Mouse (Mus musculus): ENCODE data around the gene Gm28729. TPM values are rescaled to one million over a fixed set of nuclear protein-coding genes. Genes with fewer than 3 reads are reported as not detected.
A peak's percentile ranks its signal among the peaks of the same experiment; 100 is the strongest.

Gm28729 gene
- polyA plus RNA-seq, 1 experiment, result 0.18 TPM

DNA sequence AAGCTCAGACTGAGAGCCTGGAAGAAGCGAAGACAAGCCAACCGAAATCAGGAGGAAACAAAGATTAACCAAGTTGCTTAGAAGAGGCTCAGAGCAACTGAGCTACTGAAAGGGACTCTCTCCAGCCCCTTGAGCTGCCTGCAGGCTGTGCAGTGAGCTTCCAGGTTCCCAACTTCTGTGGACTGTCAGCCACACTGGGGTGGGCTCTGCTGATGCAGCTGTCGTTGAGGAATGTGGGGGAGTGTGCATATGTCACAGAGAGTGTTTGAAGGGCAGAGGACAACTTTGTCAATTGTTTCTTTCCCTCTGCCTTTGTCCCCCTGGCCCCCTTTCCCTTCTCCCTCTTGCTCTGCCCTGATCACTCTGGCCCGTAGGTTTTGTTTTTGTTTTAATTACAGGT, 72.1 kb downstream of the Gm28729 start:
- no peak for DNase-seq (ENCODE audit: low read depth)
- TF ChIP-seq POLR2A (IDR thresholded peaks at IDR 0.05; ENCODE audit: borderline replicate concordance, extremely low read depth, insufficient read depth, insufficient read length, poor library complexity, severe bottlenecking) (no peak), CTCF (IDR thresholded peaks at IDR 0.05; ENCODE audit: borderline replicate concordance, extremely low read depth, insufficient read depth, insufficient read length) (no peak)

DNA sequence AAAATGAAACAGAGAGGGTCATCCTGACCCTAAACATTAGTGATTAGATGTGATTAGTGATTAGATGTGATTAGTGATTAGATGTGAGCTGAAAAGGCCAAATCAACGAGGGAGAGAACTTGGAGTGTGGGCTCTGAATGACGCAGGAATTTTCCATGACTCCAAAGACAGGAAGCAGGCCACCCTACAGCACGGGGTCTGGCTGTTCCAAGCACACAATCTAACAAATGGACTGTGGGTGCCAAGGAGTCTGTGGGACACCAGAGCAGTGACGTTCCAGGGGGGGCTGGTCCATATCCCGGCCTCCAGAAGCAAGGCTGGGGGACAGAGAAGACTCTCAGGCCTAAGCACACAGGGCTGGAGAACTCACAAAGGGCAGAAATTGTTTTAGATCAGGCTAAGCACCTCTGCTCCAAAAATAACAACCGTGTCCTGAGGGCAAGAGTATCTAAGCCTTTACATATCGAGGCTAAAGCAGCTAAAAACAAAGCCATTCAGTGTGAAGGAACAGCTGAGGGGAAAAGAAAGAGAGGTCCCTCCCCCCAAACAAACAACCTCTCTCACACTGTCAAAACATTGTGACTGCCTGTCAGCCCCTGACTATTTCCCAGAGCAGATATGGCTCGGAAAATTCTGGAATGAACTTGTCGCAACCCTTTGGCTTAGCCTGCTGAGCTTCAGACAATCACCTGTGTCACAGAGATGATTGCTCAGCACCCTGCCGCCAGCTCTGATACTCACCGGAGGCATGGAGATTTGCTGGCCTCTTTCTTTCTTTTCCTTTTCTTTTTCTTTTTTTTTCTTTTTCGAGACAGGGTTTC, 74.0 kb downstream of the Gm28729 start:
- TF ChIP-seq POLR2A (IDR thresholded peaks at IDR 0.05; ENCODE audit: borderline replicate concordance, extremely low read depth, insufficient read depth, insufficient read length, poor library complexity, severe bottlenecking), result no peak
- TF ChIP-seq CTCF (IDR thresholded peaks at IDR 0.05; ENCODE audit: borderline replicate concordance, extremely low read depth, insufficient read depth, insufficient read length), result no peak
- DNase-seq (ENCODE audit: low read depth), result peak; percentile 53

- DNase-seq (ENCODE audit: low read depth), result no peak
- TF ChIP-seq POLR2A (IDR thresholded peaks at IDR 0.05; ENCODE audit: borderline replicate concordance, extremely low read depth, insufficient read depth, insufficient read length, poor library complexity, severe bottlenecking), result no peak
- TF ChIP-seq CTCF (IDR thresholded peaks at IDR 0.05; ENCODE audit: borderline replicate concordance, extremely low read depth, insufficient read depth, insufficient read length), result no peak
Observed at GRCm38 (mm10) chr9:96449514-96449913, 75.5 kb downstream of the Gm28729 start.

DNA sequence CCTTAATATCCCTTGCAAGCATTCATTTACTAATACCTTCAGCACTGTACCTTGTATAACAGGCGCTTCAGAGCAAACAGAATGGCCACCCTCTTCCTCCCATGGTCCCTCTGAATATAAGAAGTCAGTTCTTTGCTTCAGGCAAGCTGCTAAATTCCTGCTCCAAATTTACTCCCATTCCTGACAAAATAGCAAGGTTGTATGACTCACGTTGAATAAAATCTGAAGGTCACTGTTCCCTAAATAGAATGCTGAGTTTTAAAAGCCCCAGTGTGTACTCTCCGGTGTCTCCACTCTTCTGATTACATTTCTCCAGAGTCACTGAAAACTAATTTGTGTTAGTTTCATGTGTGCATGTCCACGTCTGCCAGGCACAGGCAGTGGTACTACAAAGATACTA, 79.7 kb downstream of the Gm28729 start:
- no peak for DNase-seq (ENCODE audit: low read depth)
- no peak for TF ChIP-seq CTCF (IDR thresholded peaks at IDR 0.05; ENCODE audit: borderline replicate concordance, extremely low read depth, insufficient read depth, insufficient read length)
- TF ChIP-seq POLR2A (IDR thresholded peaks at IDR 0.05; ENCODE audit: borderline replicate concordance, extremely low read depth, insufficient read depth, insufficient read length, poor library complexity, severe bottlenecking), result no peak

GRCm38 (mm10) chr9:96442081-96442480, 83.0 kb downstream of the Gm28729 start:
- no peak for TF ChIP-seq CTCF (IDR thresholded peaks at IDR 0.05; ENCODE audit: borderline replicate concordance, extremely low read depth, insufficient read depth, insufficient read length)
- DNase-seq (ENCODE audit: low read depth), result peak; percentile 30

DNA sequence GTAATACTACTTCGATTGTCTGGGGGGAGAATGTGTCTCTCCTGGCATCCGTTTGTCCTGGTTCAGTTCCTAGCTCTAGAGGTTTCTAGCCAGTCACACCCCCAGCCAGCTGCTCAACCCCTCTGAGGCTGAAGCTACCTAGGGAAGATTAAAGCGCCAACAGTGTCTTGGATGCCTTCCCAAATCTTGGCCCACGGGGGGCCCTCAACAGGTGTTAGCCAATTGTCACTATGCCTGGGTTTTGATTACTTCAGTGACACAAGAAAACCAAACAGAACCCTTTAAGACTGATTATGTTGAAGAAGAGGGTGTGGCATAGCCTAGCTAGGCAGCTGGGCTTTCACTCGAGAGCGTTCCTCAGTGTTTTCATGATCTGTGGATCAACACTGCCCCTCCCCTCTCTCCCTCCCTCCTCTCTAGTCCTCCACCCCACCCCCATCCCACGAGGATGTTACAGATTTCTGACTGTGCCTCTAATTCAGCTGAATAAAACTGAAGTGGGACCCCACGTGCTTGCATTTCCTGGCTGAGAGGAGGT, 86.7 kb downstream of the Gm28729 start:
- TF ChIP-seq CTCF (IDR thresholded peaks at IDR 0.05; ENCODE audit: borderline replicate concordance, extremely low read depth, insufficient read depth, insufficient read length) (no peak), POLR2A (IDR thresholded peaks at IDR 0.05; ENCODE audit: borderline replicate concordance, extremely low read depth, insufficient read depth, insufficient read length, poor library complexity, severe bottlenecking) (no peak)

DNA sequence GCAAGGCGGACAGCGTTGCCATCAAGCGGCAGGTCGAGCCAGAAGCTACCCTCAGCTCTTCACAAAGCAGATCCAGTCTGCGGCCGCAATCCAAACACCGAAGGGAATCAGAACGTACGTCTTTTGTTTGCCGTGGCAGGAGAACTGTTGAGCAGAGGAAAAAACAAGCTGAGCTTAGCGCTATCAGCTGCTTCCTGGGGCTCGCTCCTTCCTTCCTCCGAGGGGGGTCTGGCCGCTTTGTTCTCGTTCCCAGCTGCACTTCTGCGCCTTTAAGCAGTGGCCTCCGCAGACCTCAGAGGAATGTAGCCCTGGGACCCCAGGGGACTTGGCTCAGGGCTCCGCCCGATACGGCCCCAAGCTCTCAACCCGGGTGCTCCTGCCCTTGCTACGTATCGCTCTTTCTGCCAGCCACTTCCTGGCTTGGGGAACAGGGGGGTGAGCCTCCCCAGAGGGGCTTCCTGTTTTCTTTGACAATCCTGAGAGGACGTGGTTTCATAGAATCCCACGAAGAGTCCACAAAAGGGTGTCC, 87.2 kb downstream of the Gm28729 start:
- no peak for TF ChIP-seq POLR2A (IDR thresholded peaks at IDR 0.05; ENCODE audit: borderline replicate concordance, extremely low read depth, insufficient read depth, insufficient read length, poor library complexity, severe bottlenecking)
- TF ChIP-seq CTCF (IDR thresholded peaks at IDR 0.05; ENCODE audit: borderline replicate concordance, extremely low read depth, insufficient read depth, insufficient read length), result no peak
- DNase-seq (ENCODE audit: low read depth), result peak; percentile 81

More for the DNA sequence above, 86.7 kb downstream of the Gm28729 start:
- DNase-seq (ENCODE audit: low read depth), result peak; percentile 63

DNA sequence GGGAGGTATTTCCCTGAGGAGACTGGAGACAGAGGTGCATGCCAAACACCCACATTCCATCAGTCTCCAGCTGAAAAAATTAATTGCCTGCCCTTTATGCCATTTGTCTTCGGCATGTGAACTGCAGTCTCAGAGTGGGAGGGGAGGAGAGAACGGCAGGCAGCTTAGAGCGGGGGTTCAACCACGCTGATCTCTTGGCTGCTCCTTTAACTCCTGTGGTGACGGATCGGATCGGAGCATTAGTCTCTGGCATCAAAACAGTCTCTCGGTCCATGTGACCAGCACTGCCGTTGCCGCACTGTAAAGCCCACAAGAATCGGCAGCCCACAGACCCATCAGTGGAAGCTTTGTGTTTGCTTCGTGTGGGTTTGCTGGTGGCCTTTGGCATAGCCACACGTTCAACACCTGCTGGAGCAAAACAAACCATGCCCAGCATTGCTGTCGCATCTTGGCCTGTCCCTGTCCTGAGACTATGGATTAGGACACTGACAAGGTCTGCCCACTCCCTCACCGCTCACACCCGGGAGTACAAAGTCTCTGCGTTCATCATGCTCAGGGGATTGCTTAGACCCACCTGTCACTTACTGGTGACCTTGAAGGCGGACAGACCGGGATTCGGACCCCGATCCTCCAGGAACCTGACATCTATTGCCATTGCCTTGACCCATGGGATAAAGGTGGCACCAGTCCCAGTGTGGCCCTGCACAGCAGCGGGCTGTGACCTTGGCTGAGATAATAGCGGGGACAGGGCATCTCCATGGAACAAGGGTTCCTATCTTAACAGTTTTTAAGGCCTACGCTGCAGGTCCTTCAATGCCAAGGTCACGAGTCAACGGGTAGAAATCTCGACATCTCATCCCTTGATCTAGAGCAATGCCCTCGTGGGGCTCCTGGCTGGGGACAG, 87.9 kb downstream of the Gm28729 start:
- TF ChIP-seq CTCF (IDR thresholded peaks at IDR 0.05; ENCODE audit: borderline replicate concordance, extremely low read depth, insufficient read depth, insufficient read length) (no peak), POLR2A (IDR thresholded peaks at IDR 0.05; ENCODE audit: borderline replicate concordance, extremely low read depth, insufficient read depth, insufficient read length, poor library complexity, severe bottlenecking) (no peak)
- peak; percentile 58 for DNase-seq (ENCODE audit: low read depth)

Other genes starting within 250 kb of the Gm28729 start
- gene Atp1b3, start 160.8 kb downstream of the Gm28729 start, polyA plus RNA-seq (2012; rRNA removed), result 68.3 and 96.6 TPM in 2 replicates
- 215 and 233 TPM in 2 replicates for gene Rnf7, start 46.6 kb downstream of the Gm28729 start, polyA plus RNA-seq (2012; rRNA removed)
- 7.5 and 10.7 TPM in 2 replicates for gene Rasa2, start 106.4 kb upstream of the Gm28729 start, polyA plus RNA-seq (2012; rRNA removed)
- gene Zbtb38, start 227.6 kb upstream of the Gm28729 start, polyA plus RNA-seq (2012; rRNA removed), result 8.3 and 15.0 TPM in 2 replicates